ENCODE assay signal across 18 mouse cellular contexts in the genomic region with DNA sequence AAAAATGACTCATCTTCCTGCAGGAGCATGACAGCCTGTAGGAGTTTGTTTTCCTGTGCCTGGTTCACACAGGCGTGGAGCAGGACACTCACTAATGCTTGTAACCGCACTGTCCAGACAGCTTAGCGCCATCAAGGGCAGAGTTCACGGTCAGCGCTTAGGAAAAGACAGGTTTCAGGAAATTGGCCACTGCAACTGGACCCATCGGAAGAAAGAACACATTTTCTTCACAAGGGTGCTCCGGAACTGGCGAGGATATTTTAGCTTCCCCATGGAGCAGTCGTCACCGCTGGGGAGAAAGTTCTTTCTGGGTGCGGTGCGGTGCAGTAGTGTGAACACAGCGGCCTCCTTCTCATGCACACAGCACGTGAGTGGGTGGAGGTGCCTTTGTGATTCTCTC. TPM values are rescaled to one million over a fixed set of nuclear protein-coding genes. Genes with fewer than 3 reads are reported as not detected.
DNase-seq lines count a peak whose midpoint lies in the region; ATAC-seq and TF ChIP-seq lines count a peak whose summit lies in the region.
"Had no signal": no experiment of that assay in that cellular context is flagged by ENCODE, and none has a peak within 500 bp of the region (broad histone marks: within the 10 kb centered on the region; RNA-seq: fewer than 3 reads in every experiment).

No protein-coding gene starts in this region.

- H3K4me3 ChIP-seq in liver, adult 2 months (ENCODE audit: insufficient read depth, low read depth, low read length), result no peak overlapping the region
- no peak overlapping the region for H3K4me3 ChIP-seq in liver, embryonic 12.5 days
- H3K4me3 ChIP-seq in kidney, adult 2 months (ENCODE audit: insufficient read depth, low read depth, low read length), result no peak overlapping the region
- H3K4me3 ChIP-seq: embryonic facial prominence, embryonic 15.5 days; forebrain, embryonic 12.5 days; limb, embryonic 12.5 days; midbrain, embryonic 12.5 days; myocyte had no signal

- TF ChIP-seq CTCF in liver, adult 2 months (IDR thresholded peaks at IDR 0.05; ENCODE audit: low read depth, low read length), result no peak
- no peak for TF ChIP-seq CTCF in kidney, adult 2 months (conservative IDR thresholded peaks at IDR 0.05; ENCODE audit: insufficient read depth, insufficient read length, low read depth, low read length)

- WGBS in liver, adult 2 months, result 80% methylated on average over 14 of the region's 14 CpGs
- WGBS in liver, embryonic 12.5 days (ENCODE audit: insufficient replicate concordance), result 86% methylated on average over 14 of the region's 14 CpGs
- WGBS in kidney, adult 2 months, result 37% methylated on average over 14 of the region's 14 CpGs

- no peaks in the 10 kb centered on the region for H3K9me3 ChIP-seq in liver, embryonic 12.5 days (replicated peaks)
- H3K9me3 ChIP-seq: embryonic facial prominence, embryonic 15.5 days; forebrain, embryonic 12.5 days; G1E; limb, embryonic 12.5 days; midbrain, embryonic 12.5 days had no signal

- ATAC-seq in liver, embryonic 12.5 days, result no peak

- H3K9ac ChIP-seq in liver, adult 2 months (ENCODE audit: low read depth, low read length), result no peak overlapping the region
- no peak overlapping the region for H3K9ac ChIP-seq in liver, embryonic 12.5 days
- H3K9ac ChIP-seq: embryonic facial prominence, embryonic 15.5 days; forebrain, embryonic 12.5 days; limb, embryonic 12.5 days; midbrain, embryonic 12.5 days had no signal

- DNase-seq in liver, adult 2 months (ENCODE audit: extremely low read depth, low read depth, low spot score), result peak; percentile 12
- peak; percentile 15 for DNase-seq in adrenal gland, adult 8-10 months
- DNase-seq in kidney, adult 2 months, result peak; percentile 86
- peak; percentile 60 to 80 for DNase-seq in kidney, postnatal 25 days
- no peak for DNase-seq in urinary bladder, postnatal 4 days (ENCODE audit: low spot score in 2 of 2)
- DNase-seq in lung, postnatal 25 days (ENCODE audit: low spot score), result no peak
- DNase-seq in ovary, postnatal 10 days (ENCODE audit: low spot score), result no peak
- DNase-seq: cerebellum, adult 8-10 months; layer of hippocampus, postnatal 36 days; lung, postnatal 14 days; thymus, adult 2 months had no signal

- no peaks in the 10 kb centered on the region for H3K27me3 ChIP-seq in liver, adult 2 months (ENCODE audit: control insufficient read depth, insufficient read depth, low read length)
- no peaks in the 10 kb centered on the region for H3K27me3 ChIP-seq in liver, embryonic 12.5 days (replicated peaks)
- no peaks in the 10 kb centered on the region for H3K27me3 ChIP-seq in kidney, adult 2 months (replicated peaks; ENCODE audit: control insufficient read depth, insufficient read depth, low read length)
- H3K27me3 ChIP-seq: embryonic facial prominence, embryonic 15.5 days; forebrain, embryonic 12.5 days; limb, embryonic 12.5 days; midbrain, embryonic 12.5 days had no signal

- no peaks in the 10 kb centered on the region for H3K4me1 ChIP-seq in liver, adult 2 months (ENCODE audit: control insufficient read depth, insufficient read depth, low read length)
- H3K4me1 ChIP-seq in liver, embryonic 12.5 days, result peaks cover 1% of the 10 kb centered on the region; the same call in 1 of the 2 replicates
- peaks cover 5% of the 10 kb centered on the region; the same call in 1 of the 2 replicates for H3K4me1 ChIP-seq in kidney, adult 2 months (ENCODE audit: control insufficient read depth, insufficient read depth, low read length)
- H3K4me1 ChIP-seq: embryonic facial prominence, embryonic 15.5 days; forebrain, embryonic 12.5 days; midbrain, embryonic 12.5 days had no signal

- no peak overlapping the region for H3K4me2 ChIP-seq in liver, embryonic 12.5 days
- H3K4me2 ChIP-seq: embryonic facial prominence, embryonic 15.5 days; forebrain, embryonic 12.5 days; limb, embryonic 12.5 days; midbrain, embryonic 12.5 days had no signal

- H3K36me3 ChIP-seq in liver, adult 2 months (ENCODE audit: control insufficient read depth, insufficient read depth, low read length), result peaks cover 70% of the 10 kb centered on the region
- peaks cover 62% of the 10 kb centered on the region for H3K36me3 ChIP-seq in liver, embryonic 12.5 days
- H3K36me3 ChIP-seq in kidney, adult 2 months (ENCODE audit: control insufficient read depth, insufficient read depth, low read length), result peaks cover 5% of the 10 kb centered on the region; the same call in 1 of the 2 replicates

- H3K27ac ChIP-seq in liver, adult 2 months (replicated peaks; ENCODE audit: insufficient read depth, low read depth, low read length), result no peak overlapping the region
- no peak overlapping the region for H3K27ac ChIP-seq in liver, embryonic 12.5 days
- H3K27ac ChIP-seq in kidney, adult 2 months (ENCODE audit: insufficient read depth, low read depth, low read length), result peak overlapping the region; percentile 75
- H3K27ac ChIP-seq: embryonic facial prominence, embryonic 15.5 days; forebrain, embryonic 12.5 days; limb, embryonic 12.5 days; midbrain, embryonic 12.5 days had no signal

- no peaks in the 10 kb centered on the region for H3K79me2 ChIP-seq in liver, adult 2 months (ENCODE audit: control insufficient read depth, insufficient read depth, low read length)

- no peak for TF ChIP-seq POLR2A in liver, adult 2 months (IDR thresholded peaks at IDR 0.05; ENCODE audit: extremely low read depth, insufficient read depth, low read length)
- no peak for TF ChIP-seq POLR2A in kidney, adult 2 months (IDR thresholded peaks at IDR 0.05; ENCODE audit: low read depth, low read length)

RNA-seq across cellular contexts. Expression of gene Riox2, which starts 21.6 kb away (rescaled TPM):
- 11.8 and 14.2 TPM in 2 replicates for total RNA-seq in liver, adult 2 months (2014; rRNA removed)
- 4.4 and 5.1 TPM in 2 replicates for polyA plus RNA-seq in liver, adult 2 months (2012; rRNA removed)
- 28.8 and 29.7 TPM in 2 replicates for polyA plus RNA-seq in liver, embryonic 12.5 days (2016; fragmentation: Nextera tagmentation; extraction: Ambion mirVana)
- 10 to 100 TPM; 24.6 to 28.2 (median 26.8) TPM for total RNA-seq in adrenal gland, adult 8-10 months (2022)
- 7.4 and 9.3 TPM in 2 replicates for polyA plus RNA-seq in kidney, adult 2 months (2012; rRNA removed)

Comparison
In these comparisons a context has a peak if more than half of its experiments do, and no peak if none do; other contexts are left out.
1. DNase-seq: peak in liver, adult 2 months (single experiment), adrenal gland, adult 8-10 months (single experiment), kidney, adult 2 months (single experiment) and kidney, postnatal 25 days (2 of 2); none in urinary bladder, postnatal 4 days (0 of 2), lung, postnatal 25 days (single experiment) and ovary, postnatal 10 days (single experiment).